Mouse (Mus musculus) MEL (cell line): ENCODE results near the gene Uox.

Experiments
- BHLHE40 ChIP-seq: IDR thresholded peaks from 2 replicates; pipeline ENCODE4 v1.6.1; 2012; ENCODE audit warnings: low read depth, mild to moderate bottlenecking, inconsistent platforms, low read length, improper control_type of control experiment, borderline replicate concordance
- CHD1 ChIP-seq: IDR thresholded peaks from 2 replicates; pipeline ENCODE4 v1.6.1; 2012; ENCODE audit warnings: low read depth, mild to moderate bottlenecking, inconsistent platforms, low read length, improper control_type of control experiment
- CHD2 ChIP-seq: IDR thresholded peaks from 2 replicates; pipeline ENCODE4 v1.6.1; 2011; ENCODE audit warnings: low read length, improper control_type of control experiment
- CTCF ChIP-seq, 3 experiments: IDR thresholded peaks in 2 of 3; conservative IDR thresholded peaks in 1 of 3; 2 replicates each; pipeline ENCODE4 v1.5.1; 2011 to 2012; ENCODE audit warnings: low read length in 3 of 3, low read depth in 2 of 3, mild to moderate bottlenecking in 2 of 3, improper control_type of control experiment in 1 of 3, inconsistent platforms in 1 of 3, mixed read lengths in 1 of 3, moderate library complexity in 1 of 3; ENCODE audit not compliant: control insufficient read depth in 1 of 3, insufficient read depth in 1 of 3, poor library complexity in 1 of 3, severe bottlenecking in 1 of 3
- ELF1 ChIP-seq: IDR thresholded peaks from 2 replicates; pipeline ENCODE4 v1.6.1; 2014; ENCODE audit warnings: low read depth, mild to moderate bottlenecking, inconsistent platforms, low read length, improper control_type of control experiment, moderate library complexity
- ETS1 ChIP-seq: IDR thresholded peaks from 2 replicates; pipeline ENCODE4 v1.6.1; 2012; ENCODE audit warnings: low read depth, mild to moderate bottlenecking, inconsistent platforms, low read length, improper control_type of control experiment, moderate library complexity
- KAT2A ChIP-seq: conservative IDR thresholded peaks from 2 replicates; pipeline ENCODE4 v1.6.1; 2012; ENCODE audit warnings: low read depth, low read length, improper control_type of control experiment, inconsistent platforms
- MAFK ChIP-seq: IDR thresholded peaks from 2 replicates; pipeline ENCODE4 v1.6.1; 2011; ENCODE audit warnings: low read depth, mild to moderate bottlenecking, low read length, improper control_type of control experiment, borderline replicate concordance
- MAX ChIP-seq: IDR thresholded peaks from 2 replicates; pipeline ENCODE4 v1.6.1; 2011; ENCODE audit warnings: low read length, improper control_type of control experiment
- MYB ChIP-seq: IDR thresholded peaks from 2 replicates; pipeline ENCODE4 v1.6.1; 2011; ENCODE audit warnings: mild to moderate bottlenecking, low read depth, low read length, improper control_type of control experiment
- NELFE ChIP-seq: IDR thresholded peaks from 2 replicates; pipeline ENCODE4 v1.6.1; 2011; ENCODE audit warnings: low read depth, low read length, improper control_type of control experiment
- SMC3 ChIP-seq: IDR thresholded peaks from 2 replicates; pipeline ENCODE4 v1.6.1; 2011; ENCODE audit warnings: low read depth, low read length, improper control_type of control experiment
- TCF12 ChIP-seq: IDR thresholded peaks from 2 replicates; pipeline ENCODE4 v1.6.1; 2014; ENCODE audit warnings: low read depth, mild to moderate bottlenecking, inconsistent platforms, low read length, improper control_type of control experiment, moderate library complexity
- UBTF ChIP-seq: IDR thresholded peaks from 2 replicates; pipeline ENCODE4 v1.6.1; 2012; ENCODE audit warnings: low read depth, mild to moderate bottlenecking, inconsistent platforms, low read length, improper control_type of control experiment, moderate library complexity, borderline replicate concordance; ENCODE audit not compliant: insufficient read depth

GRCm38 (mm10) chr3:146596387-146596786 is 26.2 kb downstream of the Uox start:
- TF ChIP-seq MAX (no peak), MAFK (no peak), SMC3 (no peak), CTCF (IDR thresholded peaks at IDR 0.05 in 2 of 3, conservative IDR thresholded peaks at IDR 0.05 in 1 of 3; ENCODE audit: control insufficient read depth in 1 of 3, insufficient read depth in 1 of 3, low read depth in 2 of 3, low read length in 3 of 3, poor library complexity in 1 of 3, severe bottlenecking in 1 of 3) (no peak), CHD2 (no peak), BHLHE40 (no peak), UBTF (no peak), ETS1 (no peak), KAT2A (no peak), TCF12 (no peak), CHD1 (no peak), NELFE (no peak), ELF1 (no peak), MYB (no peak)
